Mouse (Mus musculus) CH12.LX (cell line): ENCODE results near the gene Pde6g.

ENCODE experiments used
- CTCF ChIP-seq, 2 experiments: IDR thresholded peaks in 1 of 2; conservative IDR thresholded peaks in 1 of 2; 2 replicates each; pipeline ENCODE4 v1.5.1; 2011 to 2012; ENCODE audit warnings: low read depth in 2 of 2, low read length in 2 of 2, improper control_type of control experiment in 1 of 2, inconsistent platforms in 1 of 2, mild to moderate bottlenecking in 1 of 2, moderate library complexity in 1 of 2
- GABPA ChIP-seq: IDR thresholded peaks from 2 replicates; pipeline ENCODE4 v1.6.1; 2012; ENCODE audit warnings: low read depth, low read length, improper control_type of control experiment, inconsistent platforms; ENCODE audit not compliant: insufficient replicate concordance
- IRF4 ChIP-seq: IDR thresholded peaks from 2 replicates; pipeline ENCODE4 v1.6.1; 2014; ENCODE audit warnings: low read depth, mild to moderate bottlenecking, inconsistent platforms, low read length, improper control_type of control experiment
- NELFE ChIP-seq: IDR thresholded peaks from 2 replicates; pipeline ENCODE4 v1.6.1; 2011; ENCODE audit warnings: low read depth, low read length, improper control_type of control experiment
- NRF1 ChIP-seq: IDR thresholded peaks from 2 replicates; pipeline ENCODE4 v1.6.1; 2014; ENCODE audit warnings: low read depth, mild to moderate bottlenecking, inconsistent platforms, low read length, improper control_type of control experiment, moderate library complexity
- POLR2A ChIP-seq: IDR thresholded peaks from 2 replicates; pipeline ENCODE4 v1.6.1; 2011; ENCODE audit warnings: low read depth, mild to moderate bottlenecking, improper control_type of control experiment, low read length
- RAD21 ChIP-seq: IDR thresholded peaks from 2 replicates; pipeline ENCODE4 v1.6.1; 2011; ENCODE audit warnings: low read depth, mild to moderate bottlenecking, low read length, improper control_type of control experiment, moderate library complexity
- RCOR1 ChIP-seq: conservative IDR thresholded peaks from 2 replicates; pipeline ENCODE4 v1.6.1; 2012; ENCODE audit warnings: low read depth, mild to moderate bottlenecking, inconsistent platforms, low read length, improper control_type of control experiment
- SIN3A ChIP-seq: IDR thresholded peaks from 2 replicates; pipeline ENCODE4 v1.6.1; 2012; ENCODE audit warnings: low read length, improper control_type of control experiment, inconsistent platforms
- ZC3H11A ChIP-seq: IDR thresholded peaks from 2 replicates; pipeline ENCODE4 v1.6.1; 2012; ENCODE audit warnings: low read depth, mild to moderate bottlenecking, inconsistent platforms, low read length, improper control_type of control experiment
- ZKSCAN1 ChIP-seq: IDR thresholded peaks from 2 replicates; pipeline ENCODE4 v1.6.1; 2012; ENCODE audit warnings: low read depth, inconsistent platforms, low read length, improper control_type of control experiment, borderline replicate concordance

DNA sequence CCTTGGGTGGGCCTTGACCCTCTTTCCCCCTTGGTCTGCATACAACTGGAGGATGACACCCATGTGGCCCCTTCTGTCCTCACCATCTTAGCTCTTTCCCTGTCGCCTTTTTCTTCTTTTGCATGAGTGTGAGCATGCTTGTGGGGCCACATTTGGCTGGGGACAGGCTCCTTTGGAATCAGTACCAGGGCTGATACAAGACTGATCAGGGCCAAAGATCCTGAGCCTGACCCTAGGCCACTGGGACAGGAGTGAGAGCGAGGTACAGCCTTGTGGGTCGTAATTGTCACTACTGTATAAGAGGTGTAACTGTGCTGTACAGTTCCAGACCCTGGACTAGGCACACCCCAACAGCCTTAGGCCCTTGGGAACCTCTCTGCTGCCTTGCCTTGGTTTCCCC lies 40.6 kb upstream of the Pde6g start:
- TF ChIP-seq NRF1 (no peak), ZKSCAN1 (no peak), CTCF (conservative IDR thresholded peaks at IDR 0.05 in 1 of 2, IDR thresholded peaks at IDR 0.05 in 1 of 2; ENCODE audit: low read depth in 2 of 2, low read length in 2 of 2) (no peak), RAD21 (no peak), POLR2A (no peak), NELFE (no peak), ZC3H11A (no peak), SIN3A (no peak), GABPA (no peak), IRF4 (no peak), RCOR1 (no peak)
